Mouse (Mus musculus): ENCODE data around the gene Gm340. TPM values are rescaled to one million over a fixed set of nuclear protein-coding genes. Genes with fewer than 3 reads are reported as not detected.

Gene Gm340
- polyA plus RNA-seq, 1 experiment from 2014 or later = 4.6 TPM

GRCm38 (mm10) chr19:41618771-41619385 lies 36.7 kb downstream of the Gm340 start:
- peak overlapping the region; percentile 72 for H3K27ac ChIP-seq (ENCODE audit: low read depth, low read length)
- no peak overlapping the region for H3K4me2 ChIP-seq (ENCODE audit: low read depth, low read length)
- H3K4me1 ChIP-seq (ENCODE audit: control insufficient read depth, insufficient read depth, low read length) = peaks cover 27% of the 10 kb centered on the region

GRCm38 (mm10) chr19:41620366-41621092 lies 38.4 kb downstream of the Gm340 start:
- peaks cover 11% of the 10 kb centered on the region for H3K36me3 ChIP-seq (ENCODE audit: control insufficient read depth, insufficient read depth, low read length)
- ATAC-seq (ENCODE audit: low read depth) = no peak
- 81% methylated on average over 14 of the region's 14 CpGs for WGBS

More at GRCm38 (mm10) chr19:41618771-41619385, 36.7 kb downstream of the Gm340 start:
- 29% methylated on average over 19 of the region's 19 CpGs for WGBS
- H3K9ac ChIP-seq (replicated peaks; ENCODE audit: low read depth, low read length) = no peak overlapping the region
- no peaks in the 10 kb centered on the region for H3K9me3 ChIP-seq (ENCODE audit: control insufficient read depth, low read length)
- no peaks in the 10 kb centered on the region for H3K27me3 ChIP-seq (ENCODE audit: control insufficient read depth, insufficient read depth, low read length)
- ATAC-seq (ENCODE audit: low read depth) = peak; percentile 55
- H3K4me3 ChIP-seq (ENCODE audit: low read depth, low read length) = no peak overlapping the region
- peaks cover 11% of the 10 kb centered on the region for H3K36me3 ChIP-seq (ENCODE audit: control insufficient read depth, insufficient read depth, low read length)

GRCm38 (mm10) chr19:41628970-41629369 lies 46.8 kb downstream of the Gm340 start:
- H3K4me1 ChIP-seq (ENCODE audit: control insufficient read depth, insufficient read depth, low read length) = no peaks in the 10 kb centered on the region
- no peak overlapping the region for H3K4me2 ChIP-seq (ENCODE audit: low read depth, low read length)
- H3K36me3 ChIP-seq (ENCODE audit: control insufficient read depth, insufficient read depth, low read length) = peaks cover 23% of the 10 kb centered on the region
- no peak for ATAC-seq (ENCODE audit: low read depth)
- no peaks in the 10 kb centered on the region for H3K27me3 ChIP-seq (ENCODE audit: control insufficient read depth, insufficient read depth, low read length)
- no peaks in the 10 kb centered on the region for H3K9me3 ChIP-seq (ENCODE audit: control insufficient read depth, low read length)
- no peak overlapping the region for H3K27ac ChIP-seq (ENCODE audit: low read depth, low read length)
- 81% methylated on average over 11 of the region's 11 CpGs for WGBS
- H3K9ac ChIP-seq (replicated peaks; ENCODE audit: low read depth, low read length) = no peak overlapping the region
- no peak overlapping the region for H3K4me3 ChIP-seq (ENCODE audit: low read depth, low read length)

More at GRCm38 (mm10) chr19:41620366-41621092, 38.4 kb downstream of the Gm340 start:
- Histone ChIP-seq H3K27me3 (ENCODE audit: control insufficient read depth, insufficient read depth, low read length) (no peaks in the 10 kb centered on the region), H3K4me2 (ENCODE audit: low read depth, low read length) (no peak overlapping the region), H3K27ac (ENCODE audit: low read depth, low read length) (no peak overlapping the region), H3K4me1 (ENCODE audit: control insufficient read depth, insufficient read depth, low read length) (peaks cover 22% of the 10 kb centered on the region), H3K4me3 (ENCODE audit: low read depth, low read length) (no peak overlapping the region), H3K9ac (replicated peaks; ENCODE audit: low read depth, low read length) (no peak overlapping the region), H3K9me3 (ENCODE audit: control insufficient read depth, low read length) (no peaks in the 10 kb centered on the region)

GRCm38 (mm10) chr19:41629532-41629931 lies 47.4 kb downstream of the Gm340 start:
- H3K36me3 ChIP-seq (ENCODE audit: control insufficient read depth, insufficient read depth, low read length) = peaks cover 23% of the 10 kb centered on the region
- 48% methylated on average over 5 of the region's 5 CpGs for WGBS
- H3K4me3 ChIP-seq (ENCODE audit: low read depth, low read length) = no peak overlapping the region
- ATAC-seq (ENCODE audit: low read depth) = peak; percentile 75; the same call in 1 of the 2 replicates
- H3K4me2 ChIP-seq (ENCODE audit: low read depth, low read length) = no peak overlapping the region
- H3K4me1 ChIP-seq (ENCODE audit: control insufficient read depth, insufficient read depth, low read length) = no peaks in the 10 kb centered on the region
- H3K9me3 ChIP-seq (ENCODE audit: control insufficient read depth, low read length) = no peaks in the 10 kb centered on the region
- no peak overlapping the region for H3K9ac ChIP-seq (replicated peaks; ENCODE audit: low read depth, low read length)
- no peak overlapping the region for H3K27ac ChIP-seq (ENCODE audit: low read depth, low read length)
- no peaks in the 10 kb centered on the region for H3K27me3 ChIP-seq (ENCODE audit: control insufficient read depth, insufficient read depth, low read length)

- Histone ChIP-seq H3K9ac (replicated peaks; ENCODE audit: low read depth, low read length) (no peak overlapping the region), H3K9me3 (ENCODE audit: control insufficient read depth, low read length) (no peaks in the 10 kb centered on the region), H3K27ac (ENCODE audit: low read depth, low read length) (no peak overlapping the region), H3K4me1 (ENCODE audit: control insufficient read depth, insufficient read depth, low read length) (no peaks in the 10 kb centered on the region), H3K4me2 (ENCODE audit: low read depth, low read length) (no peak overlapping the region), H3K4me3 (ENCODE audit: low read depth, low read length) (no peak overlapping the region), H3K27me3 (ENCODE audit: control insufficient read depth, insufficient read depth, low read length) (no peaks in the 10 kb centered on the region), H3K36me3 (ENCODE audit: control insufficient read depth, insufficient read depth, low read length) (peaks cover 3% of the 10 kb centered on the region; the same call in 1 of the 2 replicates)
- no peak for ATAC-seq (ENCODE audit: low read depth)
- 85% methylated on average over 10 of the region's 10 CpGs for WGBS
Measured at GRCm38 (mm10) chr19:41634099-41634498, 51.9 kb downstream of the Gm340 start.

- no peaks in the 10 kb centered on the region for H3K27me3 ChIP-seq (ENCODE audit: control insufficient read depth, insufficient read depth, low read length)
- ATAC-seq (ENCODE audit: low read depth) = no peak
- no peaks in the 10 kb centered on the region for H3K4me1 ChIP-seq (ENCODE audit: control insufficient read depth, insufficient read depth, low read length)
- no peak overlapping the region for H3K27ac ChIP-seq (ENCODE audit: low read depth, low read length)
- H3K9ac ChIP-seq (replicated peaks; ENCODE audit: low read depth, low read length) = no peak overlapping the region
- WGBS = 53% methylated on average over 6 of the region's 6 CpGs
- peaks cover 3% of the 10 kb centered on the region; the same call in 1 of the 2 replicates for H3K36me3 ChIP-seq (ENCODE audit: control insufficient read depth, insufficient read depth, low read length)
- H3K4me2 ChIP-seq (ENCODE audit: low read depth, low read length) = no peak overlapping the region
- H3K4me3 ChIP-seq (ENCODE audit: low read depth, low read length) = no peak overlapping the region
- H3K9me3 ChIP-seq (ENCODE audit: control insufficient read depth, low read length) = no peaks in the 10 kb centered on the region
Measured at GRCm38 (mm10) chr19:41634999-41635398, 52.8 kb downstream of the Gm340 start.

Small RNA genes within 50 kb of the gene (microRNA-seq; reads per million reads assigned to microRNA genes)
- not detected for gene Mir8091

Other genes with a start within 250 kb of the Gm340 start
- 0.88 and 1.5 TPM in 2 replicates for gene Pik3ap1, start 197.3 kb upstream of the Gm340 start, polyA plus RNA-seq (2014; fragmentation: Nextera tagmentation; extraction: Ambion mirVana)
- 19.3 and 23.6 TPM in 2 replicates for gene Lcor, start 99.7 kb upstream of the Gm340 start, polyA plus RNA-seq (2014; fragmentation: Nextera tagmentation; extraction: Ambion mirVana)
- 38.5 and 53.5 TPM in 2 replicates for gene Slit1, start 161.3 kb downstream of the Gm340 start, polyA plus RNA-seq (2014; fragmentation: Nextera tagmentation; extraction: Ambion mirVana)
- gene Arhgap19, start 219.7 kb downstream of the Gm340 start, polyA plus RNA-seq (2014; fragmentation: Nextera tagmentation; extraction: Ambion mirVana) = 3.6 and 5.9 TPM in 2 replicates
- gene Frat1, start 247.6 kb downstream of the Gm340 start, polyA plus RNA-seq (2014; fragmentation: Nextera tagmentation; extraction: Ambion mirVana) = 25.0 and 31.4 TPM in 2 replicates